Mouse (Mus musculus) bone marrow, adult 2 months (tissue): ENCODE results near the gene Senp3.

Source experiments
- CTCF ChIP-seq: fragments of 200-500 bp; IDR thresholded peaks from 2 replicates; pipeline ENCODE4 v1.5.1; 2011; ENCODE audit warnings: low read length, control low read depth; ENCODE audit not compliant: control insufficient read depth, insufficient read depth
- POLR2A ChIP-seq: fragments of 200-500 bp; IDR thresholded peaks from 2 replicates; pipeline ENCODE4 v1.6.1; 2011; ENCODE audit warnings: low read depth, mild to moderate bottlenecking, control low read depth, low read length, borderline replicate concordance; ENCODE audit not compliant: control insufficient read depth

- TF ChIP-seq POLR2A (no peak), CTCF (no peak)
These were observed 1.6 kb downstream of the Senp3 start for GRCm38 (mm10) chr11:69680136-69680855.
